9 mouse cellular contexts compared by ENCODE assay signal in genomic region chr11:83849529-83850335, GRCm38 (mm10). TPM values are rescaled to one million over a fixed set of nuclear protein-coding genes. Genes with fewer than 3 reads are reported as not detected.
DNase-seq lines count a peak whose midpoint lies in the region; ATAC-seq and TF ChIP-seq lines count a peak whose summit lies in the region.
"Had no signal": no experiment of that assay in that cellular context is flagged by ENCODE, and none has a peak within 500 bp of the region (broad histone marks: within the 10 kb centered on the region; RNA-seq: fewer than 3 reads in every experiment).

Gene Hnf1b (plus strand): TSS chr11:83850063.

- H3K4me2 ChIP-seq in CH12.LX (ENCODE audit: insufficient read depth, low read depth, poor library complexity, severe bottlenecking), result peak within 1 kb of the TSS; percentile 93
- peak within 1 kb of the TSS; percentile 26 for H3K4me2 ChIP-seq in embryonic facial prominence, embryonic 12.5 days (replicated peaks)
- H3K4me2 ChIP-seq in limb, embryonic 14.5 days (replicated peaks; ENCODE audit: low read depth, low read length, severe bottlenecking), result 0 out of 2 replicates have a peak within 1 kb of the TSS, but pooled peaks have one; percentile 4
- H3K4me2 ChIP-seq: hindbrain, embryonic 15.5 days had no signal

- peak within 1 kb of the TSS; percentile 42 for H3K9ac ChIP-seq in CH12.LX (ENCODE audit: insufficient read depth, low read depth)
- H3K9ac ChIP-seq in embryonic facial prominence, embryonic 12.5 days, result no peak within 1 kb of the TSS
- H3K9ac ChIP-seq in limb, embryonic 14.5 days (ENCODE audit: low read depth, low read length, severe bottlenecking), result no peak within 1 kb of the TSS
- H3K9ac ChIP-seq: hindbrain, embryonic 15.5 days had no signal

- no peaks in the 10 kb centered on the region for H3K36me3 ChIP-seq in CH12.LX (replicated peaks in 1 of 2; ENCODE audit: control insufficient read depth in 1 of 2, insufficient read depth in 1 of 2, low read length in 1 of 2)
- H3K36me3 ChIP-seq in embryonic facial prominence, embryonic 12.5 days, result no peaks in the 10 kb centered on the region
- H3K36me3 ChIP-seq in limb, embryonic 14.5 days (ENCODE audit: control insufficient read depth, insufficient read depth, low read length), result no peaks in the 10 kb centered on the region
- no peaks in the 10 kb centered on the region for H3K36me3 ChIP-seq in small intestine, adult 2 months (ENCODE audit: control insufficient read depth, insufficient read depth, low read length)
- no peaks in the 10 kb centered on the region for H3K36me3 ChIP-seq in thymus, adult 2 months (ENCODE audit: control insufficient read depth, insufficient read depth, low read length)
- H3K36me3 ChIP-seq: hindbrain, embryonic 15.5 days had no signal

- no peak for TF ChIP-seq CTCF in CH12.LX (conservative IDR thresholded peaks at IDR 0.05 in 1 of 2, IDR thresholded peaks at IDR 0.05 in 1 of 2; ENCODE audit: low read depth in 2 of 2, low read length in 2 of 2)
- no peak for TF ChIP-seq CTCF in small intestine, adult 2 months (IDR thresholded peaks at IDR 0.05; ENCODE audit: extremely low read depth, insufficient read length, insufficient replicate concordance, low read depth, low read length)
- no peak for TF ChIP-seq CTCF in thymus, adult 2 months (IDR thresholded peaks at IDR 0.05; ENCODE audit: borderline replicate concordance, control insufficient read depth, extremely low read depth, insufficient read depth, low read length, poor library complexity)

- no peak for ATAC-seq in embryonic facial prominence, embryonic 12.5 days (ENCODE audit: insufficient number of reproducible peaks, insufficient read depth, low FRiP score, low TSS enrichment)
- ATAC-seq in limb, embryonic 14.5 days (ENCODE audit: low FRiP score, low read depth), result no peak

- TF ChIP-seq POLR2A in CH12.LX (IDR thresholded peaks at IDR 0.05; ENCODE audit: low read depth, low read length), result peak; percentile 37; the same call in 1 of the 2 replicates
- TF ChIP-seq POLR2A in limb, embryonic 14.5 days (IDR thresholded peaks at IDR 0.05; ENCODE audit: borderline replicate concordance, extremely low read depth, insufficient read depth, insufficient read length), result no peak
- no peak for TF ChIP-seq POLR2A in small intestine, adult 2 months (IDR thresholded peaks at IDR 0.05; ENCODE audit: low read depth, low read length)
- TF ChIP-seq POLR2A in thymus, adult 2 months (IDR thresholded peaks at IDR 0.05; ENCODE audit: control insufficient read depth, extremely low read depth, insufficient read depth, low read length, poor library complexity), result no peak

- peak; percentile 83 for TF ChIP-seq EP300 in CH12.LX (IDR thresholded peaks at IDR 0.05; ENCODE audit: low read length)

- peaks cover 12 to 20% of the 10 kb centered on the region in 2 experiments for H3K4me1 ChIP-seq in CH12.LX (ENCODE audit: control insufficient read depth in 1 of 2, insufficient read depth in 2 of 2)
- H3K4me1 ChIP-seq in embryonic facial prominence, embryonic 12.5 days, result peaks cover 18% of the 10 kb centered on the region
- H3K4me1 ChIP-seq in limb, embryonic 14.5 days (ENCODE audit: control insufficient read depth, insufficient read depth, low read length), result peaks cover 8% of the 10 kb centered on the region; the same call in 1 of the 2 replicates
- no peaks in the 10 kb centered on the region; the same call in 1 of the 2 replicates for H3K4me1 ChIP-seq in small intestine, adult 2 months (ENCODE audit: control insufficient read depth, insufficient read depth, insufficient read length, low read length)
- H3K4me1 ChIP-seq in thymus, adult 2 months (replicated peaks; ENCODE audit: control insufficient read depth, insufficient read depth, low read length), result no peaks in the 10 kb centered on the region

- no peak within 1 kb of the TSS for H3K27ac ChIP-seq in CH12.LX (ENCODE audit: insufficient read depth, low read depth)
- no peak within 1 kb of the TSS for H3K27ac ChIP-seq in embryonic facial prominence, embryonic 12.5 days
- no peak within 1 kb of the TSS for H3K27ac ChIP-seq in limb, embryonic 14.5 days (replicated peaks; ENCODE audit: low read depth, low read length)
- peak within 1 kb of the TSS; percentile 65 for H3K27ac ChIP-seq in small intestine, adult 2 months (ENCODE audit: insufficient read depth, low read depth, low read length)
- no peak within 1 kb of the TSS for H3K27ac ChIP-seq in thymus, adult 2 months (ENCODE audit: control insufficient read depth, insufficient read depth, low read length)
- H3K27ac ChIP-seq: hindbrain, embryonic 15.5 days had no signal

- WGBS in embryonic facial prominence, embryonic 12.5 days, result 4% methylated on average over 32 of the region's 36 CpGs
- WGBS in limb, embryonic 14.5 days, result under 1% methylated on average over 28 of the region's 36 CpGs
- 1% methylated on average over 36 of the region's 36 CpGs for WGBS in small intestine, adult 2 months
- WGBS in thymus, adult 2 months, result 5% methylated on average over 35 of the region's 36 CpGs

- H3K4me3 ChIP-seq in CH12.LX (replicated peaks in 1 of 3; ENCODE audit: low read depth in 2 of 3, low read length in 2 of 3, poor library complexity in 1 of 3), result peak within 1 kb of the TSS; percentile 45 to 65 (median 55)
- H3K4me3 ChIP-seq in embryonic facial prominence, embryonic 12.5 days, result peak within 1 kb of the TSS; percentile 11; the same call in 1 of the 2 replicates
- H3K4me3 ChIP-seq in limb, embryonic 14.5 days (replicated peaks; ENCODE audit: low read length), result no peak within 1 kb of the TSS
- H3K4me3 ChIP-seq in small intestine, adult 2 months (ENCODE audit: low read depth, low read length), result peak within 1 kb of the TSS; percentile 68
- no peak within 1 kb of the TSS for H3K4me3 ChIP-seq in thymus, adult 2 months (ENCODE audit: control insufficient read depth, insufficient read depth, low read length)
- H3K4me3 ChIP-seq: hindbrain, embryonic 15.5 days had no signal

- peak; percentile 83 for DNase-seq in heart, adult 11 months
- no peak for DNase-seq in heart, postnatal 4 days
- DNase-seq in CH12.LX (ENCODE audit: extremely low read depth), result peak; percentile 87
- DNase-seq in limb, embryonic 14.5 days (ENCODE audit: low spot score), result no peak
- DNase-seq in adipocyte (ENCODE audit: low spot score), result no peak
- no peak for DNase-seq in thymus, adult 2 months

- no peaks in the 10 kb centered on the region for H3K27me3 ChIP-seq in CH12.LX (replicated peaks)
- H3K27me3 ChIP-seq in embryonic facial prominence, embryonic 12.5 days, result peaks cover 60% of the 10 kb centered on the region
- peaks cover 53% of the 10 kb centered on the region for H3K27me3 ChIP-seq in limb, embryonic 14.5 days (ENCODE audit: control insufficient read depth, insufficient read depth, low read length)
- no peaks in the 10 kb centered on the region; the same call in 1 of the 2 replicates for H3K27me3 ChIP-seq in small intestine, adult 2 months (ENCODE audit: control insufficient read depth, insufficient read depth, low read length)
- H3K27me3 ChIP-seq in thymus, adult 2 months (ENCODE audit: control insufficient read depth, insufficient read depth, low read length), result peaks cover 31% of the 10 kb centered on the region

- H3K79me2 ChIP-seq in CH12.LX (replicated peaks; ENCODE audit: control insufficient read depth, extremely low read depth, insufficient read depth, poor library complexity, severe bottlenecking), result no peaks in the 10 kb centered on the region

- in situ Hi-C loops in CH12.LX (cut with MboI; ENCODE audit: low pct_ligation_motif_present, low pct_unique_long_range_greater_than_20kb, low sequenced_read_pairs), result no loop called here

- dilution Hi-C loops in CH12.LX (cut with MboI; ENCODE audit: extremely low pct_ligation_motif_present, extremely low pct_unique_long_range_greater_than_20kb, low sequenced_read_pairs), result no loop called here

- H3K9me3 ChIP-seq in CH12.LX (replicated peaks; ENCODE audit: low read length), result peaks cover 19% of the 10 kb centered on the region
- no peaks in the 10 kb centered on the region for H3K9me3 ChIP-seq in embryonic facial prominence, embryonic 12.5 days
- no peaks in the 10 kb centered on the region for H3K9me3 ChIP-seq in limb, embryonic 14.5 days (ENCODE audit: control insufficient read depth, low read length)
- H3K9me3 ChIP-seq: hindbrain, embryonic 15.5 days had no signal

- no peak; the same call in 1 of the 2 replicates for TF ChIP-seq RAD21 in CH12.LX (IDR thresholded peaks at IDR 0.05; ENCODE audit: low read depth, low read length)

TF ChIP-seq in CH12.LX, 34 proteins besides CTCF, POLR2A, EP300 and RAD21 (continues in another document):
- TF ChIP-seq TBP (conservative IDR thresholded peaks at IDR 0.05; ENCODE audit: low read depth, low read length) (no peak), MXI1 (IDR thresholded peaks at IDR 0.05; ENCODE audit: low read depth, low read length) (peak; percentile 56), MAZ (IDR thresholded peaks at IDR 0.05; ENCODE audit: low read depth, low read length) (0 out of 2 replicates have a peak, but pooled peaks have one; percentile 51), NELFE (IDR thresholded peaks at IDR 0.05; ENCODE audit: low read depth, low read length) (no peak), UBTF (IDR thresholded peaks at IDR 0.05; ENCODE audit: low read depth, low read length) (no peak), JUND (conservative IDR thresholded peaks at IDR 0.05; ENCODE audit: low read depth, low read length) (no peak), CHD1 (IDR thresholded peaks at IDR 0.05; ENCODE audit: low read depth, low read length) (peak; percentile 49; the same call in 1 of the 2 replicates), SMC3 (IDR thresholded peaks at IDR 0.05; ENCODE audit: low read depth, low read length) (no peak; the same call in 1 of the 2 replicates), IRF4 (IDR thresholded peaks at IDR 0.05; ENCODE audit: low read depth, low read length) (peak; percentile 68), ELF1 (IDR thresholded peaks at IDR 0.05; ENCODE audit: low read depth, low read length) (peak; percentile 44; the same call in 1 of the 2 replicates), TCF12 (IDR thresholded peaks at IDR 0.05; ENCODE audit: low read depth, low read length) (peak; percentile 47), MAX (IDR thresholded peaks at IDR 0.05; ENCODE audit: low read length) (no peak; the same call in 1 of the 2 replicates), NRF1 (IDR thresholded peaks at IDR 0.05; ENCODE audit: low read depth, low read length) (peak; percentile 27; the same call in 1 of the 2 replicates), ZC3H11A (IDR thresholded peaks at IDR 0.05; ENCODE audit: low read depth, low read length) (no peak)

RNA-seq across cellular contexts. Expression of gene Hnf1b, which starts in this region (rescaled TPM):
- not detected for total RNA-seq in heart, postnatal 4 days (2021)
- total RNA-seq in CH12.LX (2012; rRNA removed), result 0.25 and 0.42 TPM in 2 replicates
- total RNA-seq in CH12.LX (2014; rRNA removed), result 0.11 TPM in 1 of 2 replicates, not detected in the other
- polyA plus RNA-seq in CH12.LX (2012; ENCODE audit: insufficient read length, low read depth), result 3.0 and 3.2 TPM in 2 replicates
- not detected in 2 replicates for polyA plus RNA-seq in embryonic facial prominence, embryonic 12.5 days (2016; fragmentation: Nextera tagmentation; extraction: Ambion mirVana)
- 0.04 TPM in 1 of 2 replicates, not detected in the other for polyA plus RNA-seq in limb, embryonic 14.5 days (2012; rRNA removed)
- polyA plus RNA-seq in limb, embryonic 14.5 days (2014; fragmentation: Nextera tagmentation; extraction: Ambion mirVana), result 0.08 TPM in 1 of 2 replicates, not detected in the other
- 10.9 and 23.3 TPM in 2 replicates for polyA plus RNA-seq in small intestine, adult 2 months (2012; rRNA removed)
- polyA plus RNA-seq in thymus, adult 2 months (2012; rRNA removed), result 0.11 and 0.13 TPM in 2 replicates

Comparison
In these comparisons a context has a peak if more than half of its experiments do, and no peak if none do; other contexts are left out.
1. DNase-seq: peak in heart, adult 11 months (single experiment) and CH12.LX (single experiment); none in heart, postnatal 4 days (single experiment), limb, embryonic 14.5 days (single experiment), adipocyte (single experiment) and thymus, adult 2 months (single experiment).
2. H3K4me2 ChIP-seq: peak in every context shown above with its lines; median percentile 93 in CH12.LX; 26 in embryonic facial prominence, embryonic 12.5 days; 4 in limb, embryonic 14.5 days.
3. H3K4me3 ChIP-seq: peak in CH12.LX (3 of 3), embryonic facial prominence, embryonic 12.5 days (single experiment) and small intestine, adult 2 months (single experiment); none in limb, embryonic 14.5 days (single experiment) and thymus, adult 2 months (single experiment).